Mouse (Mus musculus) adrenal gland, adult (tissue): Measurements from ENCODE around the gene Aldh1l1.

Experiments
- DNase-seq, 2 experiments: peaks; one replicate each; pipeline ENCODE4 v3.0.0; 2022 to 2023; ENCODE audit warnings: low spot score in 1 of 2; ENCODE audit not compliant: inconsistent age in 2 of 2

The Aldh1l1 gene

GRCm38 (mm10) chr6:90505906-90506305, 19.7 kb downstream of the Aldh1l1 start:
- DNase-seq: peak; percentile 19 to 31

GRCm38 (mm10) chr6:90506673-90507311, 20.6 kb downstream of the Aldh1l1 start:
- DNase-seq: peak; percentile 16 to 72

- DNase-seq: no peak
Observed at GRCm38 (mm10) chr6:90507443-90507842, 21.2 kb downstream of the Aldh1l1 start.

GRCm38 (mm10) chr6:90508197-90508624, 22.0 kb downstream of the Aldh1l1 start:
- peak; percentile 25 to 70 for DNase-seq

- peak; percentile 34 to 73 for DNase-seq
Observed at GRCm38 (mm10) chr6:90509085-90509484, 22.9 kb downstream of the Aldh1l1 start.

- no peak for DNase-seq
Observed at GRCm38 (mm10) chr6:90512416-90512815, 26.2 kb downstream of the Aldh1l1 start.

GRCm38 (mm10) chr6:90513074-90513856, 27.0 kb downstream of the Aldh1l1 start:
- DNase-seq: no peak

- peak in 1 of 2 experiments; percentile 71 for DNase-seq
Observed at GRCm38 (mm10) chr6:90514369-90514768, 28.1 kb downstream of the Aldh1l1 start.

GRCm38 (mm10) chr6:90514883-90515405, 28.7 kb downstream of the Aldh1l1 start:
- DNase-seq: peak; percentile 83 to 96

- DNase-seq: peak; percentile 48 to 72
Observed at GRCm38 (mm10) chr6:90518892-90519291, 32.7 kb downstream of the Aldh1l1 start.

GRCm38 (mm10) chr6:90519375-90519774, 33.1 kb downstream of the Aldh1l1 start:
- no peak for DNase-seq

- no peak for DNase-seq
Observed at GRCm38 (mm10) chr6:90526406-90526805, 40.2 kb downstream of the Aldh1l1 start.

- no peak for DNase-seq
Observed at GRCm38 (mm10) chr6:90529461-90530046, 43.3 kb downstream of the Aldh1l1 start.

- DNase-seq: no peak
Observed at GRCm38 (mm10) chr6:90532575-90533190, 46.5 kb downstream of the Aldh1l1 start.

GRCm38 (mm10) chr6:90533505-90533904, 47.3 kb downstream of the Aldh1l1 start:
- no peak for DNase-seq

- DNase-seq: no peak
Observed at GRCm38 (mm10) chr6:90534701-90535475, 48.7 kb downstream of the Aldh1l1 start.

GRCm38 (mm10) chr6:90536824-90537223, 50.6 kb downstream of the Aldh1l1 start:
- no peak for DNase-seq

- peak; percentile 83 to 94 for DNase-seq
Observed at GRCm38 (mm10) chr6:90537941-90538340, 51.7 kb downstream of the Aldh1l1 start.

GRCm38 (mm10) chr6:90539271-90539670, 53.0 kb downstream of the Aldh1l1 start:
- peak in 1 of 2 experiments; percentile 63 for DNase-seq

- no peak for DNase-seq
Observed at GRCm38 (mm10) chr6:90540520-90540919, 54.3 kb downstream of the Aldh1l1 start.
